In genomic region chr7:132894841-132895555, GRCm38 (mm10) we compare ENCODE assay signal across 9 mouse cellular contexts. TPM values are rescaled to one million over a fixed set of nuclear protein-coding genes. Genes with fewer than 3 reads are reported as not detected.
DNase-seq lines count a peak whose midpoint lies in the region; ATAC-seq and TF ChIP-seq lines count a peak whose summit lies in the region.
"Had no signal": no experiment of that assay in that cellular context is flagged by ENCODE, and none has a peak within 500 bp of the region (broad histone marks: within the 10 kb centered on the region; RNA-seq: fewer than 3 reads in every experiment).

No protein-coding gene starts in this region.

- no peak overlapping the region for H3K9ac ChIP-seq in lung, postnatal 0 days (replicated peaks; ENCODE audit: low read depth)

- 34% methylated on average over 7 of the region's 7 CpGs for WGBS in lung, postnatal 0 days

- intact Hi-C loops in left cerebral cortex, postnatal 10 days (cut with DNase I): no loop called here

- no peaks in the 10 kb centered on the region for H3K4me1 ChIP-seq in lung, postnatal 0 days (ENCODE audit: insufficient read depth, low read depth, low read length)

- peak; percentile 91 for ATAC-seq in lung, postnatal 0 days
- ATAC-seq: Patski had no signal

- H3K4me2 ChIP-seq in lung, postnatal 0 days (replicated peaks; ENCODE audit: low read depth, low read length): no peak overlapping the region

- peak; percentile 63 to 71 for DNase-seq in kidney, postnatal 25 days
- no peak for DNase-seq in kidney, adult 18-20 months
- DNase-seq in adrenal gland, adult 2 months: peak; percentile 77
- DNase-seq in cerebellum, postnatal 10 days: peak; percentile 78 to 81
- peak; percentile 88 for DNase-seq in lung, postnatal 0 days (ENCODE audit: low spot score)
- no peak for DNase-seq in urinary bladder, postnatal 10 days (ENCODE audit: low spot score)
- DNase-seq in frontal cortex, postnatal 25 days (ENCODE audit: low spot score in 2 of 2): no peak
- no peak for DNase-seq in left cerebral cortex, postnatal 10 days (ENCODE audit: extremely low spot score in 1 of 2, low spot score in 2 of 2)

- no peak for TF ChIP-seq EP300 in lung, postnatal 0 days (IDR thresholded peaks at IDR 0.05)

- H3K36me3 ChIP-seq in lung, postnatal 0 days (ENCODE audit: insufficient read depth, low read length): no peaks in the 10 kb centered on the region

- TF ChIP-seq CTCF in lung, postnatal 0 days (IDR thresholded peaks at IDR 0.05): no peak

- H3K27ac ChIP-seq in lung, postnatal 0 days (ENCODE audit: low read length): no peak overlapping the region

- H3K9me3 ChIP-seq in lung, postnatal 0 days (ENCODE audit: low read length): no peaks in the 10 kb centered on the region

- no peak overlapping the region for H3K4me3 ChIP-seq in lung, postnatal 0 days (ENCODE audit: low read depth, low read length)

- no peaks in the 10 kb centered on the region for H3K27me3 ChIP-seq in lung, postnatal 0 days (replicated peaks; ENCODE audit: insufficient read depth, low read length)
- H3K27me3 ChIP-seq: Patski had no signal

RNA-seq across cellular contexts. Expression of gene Zranb1, which starts 35.9 kb away (rescaled TPM):
- total RNA-seq in adrenal gland, adult 2 months (2021): 10 to 100 TPM; 23.2 to 29.2 TPM
- 5.0 and 5.3 TPM in 2 replicates for polyA plus RNA-seq in adrenal gland, adult 2 months (2012; rRNA removed)
- polyA plus RNA-seq in lung, postnatal 0 days (2015; fragmentation: Nextera tagmentation; extraction: Ambion mirVana): 13.5 and 13.8 TPM in 2 replicates
- 10 to 100 TPM; 46.1 to 47.0 TPM for total RNA-seq in left cerebral cortex, postnatal 10 days (2021)

RNA-seq across cellular contexts. Expression of gene Abraxas2, which starts 36.0 kb away (rescaled TPM):
- 10 to 100 TPM; 29.3 to 44.1 TPM for total RNA-seq in adrenal gland, adult 2 months (2021)
- 5.8 and 8.3 TPM in 2 replicates for polyA plus RNA-seq in adrenal gland, adult 2 months (2012; rRNA removed)
- polyA plus RNA-seq in lung, postnatal 0 days (2015; fragmentation: Nextera tagmentation; extraction: Ambion mirVana): 26.7 and 27.1 TPM in 2 replicates
- total RNA-seq in left cerebral cortex, postnatal 10 days (2021): 10 to 100 TPM; 23.8 to 27.6 TPM

RNA-seq across cellular contexts. Expression of gene Eef1akmt2, which starts 42.5 kb away (rescaled TPM):
- total RNA-seq in adrenal gland, adult 2 months (2021): 10 to 100 TPM; 19.5 to 27.9 TPM
- polyA plus RNA-seq in adrenal gland, adult 2 months (2012; rRNA removed): 4.3 and 5.1 TPM in 2 replicates
- polyA plus RNA-seq in lung, postnatal 0 days (2015; fragmentation: Nextera tagmentation; extraction: Ambion mirVana): 34.5 and 37.2 TPM in 2 replicates
- total RNA-seq in left cerebral cortex, postnatal 10 days (2021): 10 to 100 TPM; 36.6 to 41.6 TPM

Comparison
In these comparisons a context has a peak if more than half of its experiments do, and no peak if none do; other contexts are left out.
1. DNase-seq: peak in kidney, postnatal 25 days (2 of 2), adrenal gland, adult 2 months (single experiment), cerebellum, postnatal 10 days (2 of 2) and lung, postnatal 0 days (single experiment); none in kidney, adult 18-20 months (single experiment), urinary bladder, postnatal 10 days (single experiment), frontal cortex, postnatal 25 days (0 of 2) and left cerebral cortex, postnatal 10 days (0 of 2).